Mouse (Mus musculus) B cell, adult 2 months (primary cell): ENCODE data around the gene Nova2.

ENCODE experiments used
- DNase-seq, 2 experiments: peaks; one replicate each; pipeline ENCODE4 v3.0.0; 2022

Nova2 gene

GRCm38 (mm10) chr7:18988780-18989179 lies 63.1 kb downstream of the Nova2 start:
- DNase-seq = no peak

GRCm38 (mm10) chr7:18989995-18990394 lies 64.3 kb downstream of the Nova2 start:
- DNase-seq = no peak

- peak; percentile 96 to 97 for DNase-seq
Observed at GRCm38 (mm10) chr7:18990601-18991295, 65.1 kb downstream of the Nova2 start, which contains the start of gene Mypop. Gene Mypop, plus strand, starts transcription at chr7:18991245.

GRCm38 (mm10) chr7:18991660-18992293 lies 66.1 kb downstream of the Nova2 start:
- peak; percentile 32 to 37 for DNase-seq

GRCm38 (mm10) chr7:18992294-18992675 lies 66.6 kb downstream of the Nova2 start:
- DNase-seq = peak; percentile 14 to 16

GRCm38 (mm10) chr7:18993036-18993435 lies 67.3 kb downstream of the Nova2 start:
- DNase-seq = no peak

GRCm38 (mm10) chr7:18998835-18999234 lies 73.1 kb downstream of the Nova2 start:
- DNase-seq = no peak

- no peak for DNase-seq
Observed at GRCm38 (mm10) chr7:19000421-19000820, 74.7 kb downstream of the Nova2 start.

- DNase-seq = peak; percentile 79 to 81
Observed at GRCm38 (mm10) chr7:19001066-19001806, 75.5 kb downstream of the Nova2 start.

- DNase-seq = no peak
Observed at GRCm38 (mm10) chr7:19001807-19002085, 76.1 kb downstream of the Nova2 start.

GRCm38 (mm10) chr7:19002115-19002514 lies 76.4 kb downstream of the Nova2 start:
- no peak for DNase-seq

- DNase-seq = peak; percentile 61 to 63
Observed at GRCm38 (mm10) chr7:19002848-19003498, 77.3 kb downstream of the Nova2 start.

- DNase-seq = peak; percentile 92 to 94
Observed at GRCm38 (mm10) chr7:19003902-19004630, 78.4 kb downstream of the Nova2 start, which contains the start of gene Irf2bp1. Gene Irf2bp1, plus strand, starts transcription at chr7:19004044.

GRCm38 (mm10) chr7:19004631-19005079 lies 79.0 kb downstream of the Nova2 start:
- DNase-seq = peak in 1 of 2 experiments; percentile 23

- DNase-seq = no peak
Observed at GRCm38 (mm10) chr7:19005417-19006121, 79.9 kb downstream of the Nova2 start.

- peak; percentile 85 to 87 for DNase-seq
Observed at GRCm38 (mm10) chr7:19006476-19006875, 80.8 kb downstream of the Nova2 start.

GRCm38 (mm10) chr7:19007026-19007977 lies 81.6 kb downstream of the Nova2 start:
- DNase-seq = no peak

GRCm38 (mm10) chr7:19010581-19010980 lies 84.9 kb downstream of the Nova2 start:
- DNase-seq = no peak

- no peak for DNase-seq
Observed at GRCm38 (mm10) chr7:19012025-19012621, 86.4 kb downstream of the Nova2 start.

GRCm38 (mm10) chr7:19012882-19013281 lies 87.2 kb downstream of the Nova2 start:
- no peak for DNase-seq
